Mouse (Mus musculus): ENCODE measurements around the gene Gpbar1.

- TF ChIP-seq CTCF (IDR thresholded peaks at IDR 0.05; ENCODE audit: low read depth, low read length) (no peak), POLR2A (IDR thresholded peaks at IDR 0.05; ENCODE audit: extremely low read depth, insufficient read depth, low read length) (no peak)
These were observed 2.4 kb downstream of the Gpbar1 start for GRCm38 (mm10) chr1:74280591-74281325.
